Mouse (Mus musculus) intestine, postnatal 0 days (tissue): ENCODE data around the gene Wdr60. TPM values are rescaled to one million over a fixed set of nuclear protein-coding genes. Genes with fewer than 3 reads are reported as not detected.

ENCODE experiments used
- ATAC-seq: fragments of 200-750 bp; cut with Nextera tagmentation; 2 replicates; pipeline ENCODE4 v1.8.0; 2017; ENCODE audit warnings: mild to moderate bottlenecking, moderate TSS enrichment, moderate library complexity
- H3K27ac ChIP-seq: fragments of 300-500 bp; sonication (generic); 2 replicates; pipeline ENCODE4 v1.5.1; 2014; ENCODE audit warnings: mild to moderate bottlenecking, low read depth, low read length, moderate library complexity
- H3K27me3 ChIP-seq: fragments of 300-500 bp; sonication (generic); replicated peaks from 2 replicates; pipeline ENCODE4 v1.6.1; 2014; ENCODE audit warnings: low read length, mixed read lengths; ENCODE audit not compliant: control insufficient read depth, insufficient read depth
- H3K36me3 ChIP-seq: fragments of 300-500 bp; sonication (generic); 2 replicates; pipeline ENCODE4 v1.6.1; 2014; ENCODE audit warnings: mild to moderate bottlenecking, moderate library complexity; ENCODE audit not compliant: control insufficient read depth, insufficient read depth
- H3K4me1 ChIP-seq: fragments of 300-500 bp; sonication (generic); replicated peaks from 2 replicates; pipeline ENCODE4 v1.6.1; 2014; ENCODE audit warnings: antibody characterized with exemption, low read length, mixed read lengths; ENCODE audit not compliant: control insufficient read depth, insufficient read depth
- H3K4me2 ChIP-seq: fragments of 300-500 bp; sonication (generic); replicated peaks from 2 replicates; pipeline ENCODE4 v1.6.1; 2014; ENCODE audit warnings: low read depth, mild to moderate bottlenecking, moderate library complexity
- H3K4me3 ChIP-seq: fragments of 300-500 bp; sonication (generic); 2 replicates; pipeline ENCODE4 v1.5.1; 2014; ENCODE audit warnings: low read depth, low read length
- H3K9ac ChIP-seq: fragments of 300-500 bp; sonication (generic); 2 replicates; pipeline ENCODE4 v1.6.1; 2014; ENCODE audit warnings: mild to moderate bottlenecking, low read depth, low read length
- H3K9me3 ChIP-seq: fragments of 300-500 bp; sonication (generic); 2 replicates; pipeline ENCODE4 v1.6.1; 2016; ENCODE audit warnings: mixed run types; ENCODE audit not compliant: control insufficient read depth
- CTCF ChIP-seq: sonication (generic); IDR thresholded peaks from 2 replicates; pipeline ENCODE4 v1.5.1; 2016; ENCODE audit warnings: low read depth, mild to moderate bottlenecking, control low read depth, antibody characterized with exemption, moderate library complexity
- WGBS: fragments of 180-500 bp; shearing (Covaris S2); extraction: QIAGEN DNeasy Blood & Tissue Kit; methylation state at CpG from one replicate; pipeline ENCODE4 v1.1.7; 2014; 5-methylcytosine and 5-hydroxymethylcytosine counted together
- microRNA-seq: library from miRNA; unstranded; fragments of <30 nt; microRNA quantifications from one replicate; pipeline ENCODE4, GENCODE M21; 2016
- polyA plus RNA-seq: library from polyadenylated mRNA; unstranded; fragments of >200 nt; fragmentation: Nextera tagmentation; extraction: Ambion mirVana; gene quantifications from 2 replicates; pipeline ENCODE4 v1.2.1, GENCODE M21; 2015

Gene Wdr60
- polyA plus RNA-seq, 1 experiment from 2014 or later, result 4.4 TPM

DNA sequence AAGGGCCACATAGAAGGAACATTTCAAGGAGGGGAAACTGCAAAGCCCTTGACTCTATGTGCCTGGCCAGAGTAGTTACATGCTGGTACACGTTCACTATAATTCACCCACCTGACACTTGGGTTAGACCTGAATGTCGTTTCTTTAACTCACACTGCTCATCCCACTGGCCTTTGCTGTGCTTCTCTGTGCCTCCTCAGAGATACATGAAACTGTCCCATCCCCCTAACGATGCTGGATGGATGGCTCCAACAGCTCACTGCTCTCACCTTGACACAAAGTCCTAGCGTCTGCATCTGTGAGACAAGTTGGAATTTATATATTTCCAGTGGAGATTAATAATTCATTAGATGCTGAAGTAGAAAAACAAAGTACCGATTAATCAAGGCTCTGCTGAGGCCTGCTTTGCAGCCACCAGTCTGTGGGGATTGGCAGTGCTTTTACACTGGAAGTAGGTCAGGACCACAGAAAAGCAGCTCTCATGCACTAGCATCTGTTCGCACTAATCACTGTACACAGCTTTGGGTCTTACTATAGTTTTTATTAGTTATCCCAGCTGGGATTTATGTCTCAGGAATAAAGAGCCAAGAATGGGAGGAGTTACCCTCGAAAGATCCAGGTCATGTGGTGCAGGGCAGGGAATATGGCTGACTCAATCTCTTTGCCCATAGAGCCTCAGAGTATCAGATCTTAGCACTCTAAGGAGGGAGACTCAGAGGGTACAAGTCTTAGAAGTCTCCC is 105.9 kb downstream of the Wdr60 start:
- no peak overlapping the region for H3K27ac ChIP-seq
- H3K36me3 ChIP-seq, result no peaks in the 10 kb centered on the region
- no peak for TF ChIP-seq CTCF
- WGBS, result 78% methylated on average over 7 of the region's 7 CpGs
- no peaks in the 10 kb centered on the region for H3K27me3 ChIP-seq
- H3K9me3 ChIP-seq, result no peaks in the 10 kb centered on the region
- no peaks in the 10 kb centered on the region for H3K4me1 ChIP-seq
- no peak overlapping the region for H3K4me2 ChIP-seq
- ATAC-seq, result no peak
- no peak overlapping the region for H3K4me3 ChIP-seq
- H3K9ac ChIP-seq, result no peak overlapping the region

Small RNA genes lying within 50 kb of the gene (microRNA-seq; reads per million reads assigned to microRNA genes)
- not detected for gene Gm23190

Other genes with a start within 250 kb of the Wdr60 start
- 17.3 and 17.8 TPM in 2 replicates for gene Zfp386, start 215.3 kb downstream of the Wdr60 start, polyA plus RNA-seq
- gene Vipr2, start 185.3 kb downstream of the Wdr60 start, polyA plus RNA-seq, result 1.7 and 2.2 TPM in 2 replicates
- not detected in 2 replicates for gene Gm11027, start 12.4 kb upstream of the Wdr60 start, polyA plus RNA-seq
- 14.1 and 14.9 TPM in 2 replicates for gene Esyt2, start 18.2 kb upstream of the Wdr60 start, polyA plus RNA-seq
- gene Ncapg2, start 142.4 kb upstream of the Wdr60 start, polyA plus RNA-seq, result 8.5 and 9.4 TPM in 2 replicates
- 1.2 and 1.3 TPM in 2 replicates for gene Ptprn2, start 222.7 kb upstream of the Wdr60 start, polyA plus RNA-seq